Mouse (Mus musculus): ENCODE measurements around the gene Rusc1.

DNA sequence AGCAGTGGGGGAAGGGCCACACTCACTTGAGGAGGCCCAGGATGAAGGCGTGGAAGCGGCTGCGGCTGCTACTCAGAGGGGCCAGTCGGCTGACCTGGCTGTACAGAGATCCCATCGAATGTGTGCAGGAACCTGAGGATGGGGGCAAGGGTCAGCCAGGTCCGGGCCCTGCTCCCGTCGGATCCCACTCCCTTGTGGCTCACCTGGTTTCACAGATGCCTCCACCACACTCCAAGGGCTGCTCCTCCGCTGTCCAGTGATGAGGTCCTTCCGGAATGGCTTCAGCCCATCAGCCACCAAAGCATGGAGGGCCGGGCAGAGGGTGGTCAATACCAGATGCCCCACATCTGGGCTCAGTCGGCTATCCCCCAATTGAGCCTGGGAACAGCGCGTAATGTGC is 4.1 kb downstream of the Rusc1 start:
- TF ChIP-seq CTCF (IDR thresholded peaks at IDR 0.05; ENCODE audit: low read depth, low read length) (no peak), POLR2A (IDR thresholded peaks at IDR 0.05; ENCODE audit: borderline replicate concordance, low read depth, low read length) (no peak)

All from bone marrow macrophage, adult 2 months (primary cell).